Mouse (Mus musculus): ENCODE results near the gene Tmem63a.

The Tmem63a gene

DNA sequence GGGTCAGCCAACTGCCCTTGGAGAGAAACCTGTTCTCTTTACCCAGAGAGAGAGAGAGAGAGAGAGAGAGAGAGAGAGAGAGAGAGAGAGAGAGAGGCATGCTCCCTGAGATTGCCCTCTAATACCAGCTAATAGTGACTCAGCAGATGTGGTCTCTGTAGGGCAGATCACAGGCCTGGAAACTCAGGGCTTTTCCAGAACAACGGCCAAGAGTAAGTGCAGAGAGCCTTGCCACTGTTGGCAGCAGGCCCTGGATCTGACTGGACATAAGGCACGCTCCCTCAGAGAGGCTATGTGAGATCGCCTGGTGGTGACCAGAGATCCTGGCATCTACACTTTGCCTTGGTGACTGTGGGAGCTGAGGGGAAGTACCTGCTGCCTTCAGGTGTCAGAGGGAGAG, 67.6 kb downstream of the Tmem63a start:
- peak; percentile 97 for DNase-seq (ENCODE audit: low read depth)

DNA sequence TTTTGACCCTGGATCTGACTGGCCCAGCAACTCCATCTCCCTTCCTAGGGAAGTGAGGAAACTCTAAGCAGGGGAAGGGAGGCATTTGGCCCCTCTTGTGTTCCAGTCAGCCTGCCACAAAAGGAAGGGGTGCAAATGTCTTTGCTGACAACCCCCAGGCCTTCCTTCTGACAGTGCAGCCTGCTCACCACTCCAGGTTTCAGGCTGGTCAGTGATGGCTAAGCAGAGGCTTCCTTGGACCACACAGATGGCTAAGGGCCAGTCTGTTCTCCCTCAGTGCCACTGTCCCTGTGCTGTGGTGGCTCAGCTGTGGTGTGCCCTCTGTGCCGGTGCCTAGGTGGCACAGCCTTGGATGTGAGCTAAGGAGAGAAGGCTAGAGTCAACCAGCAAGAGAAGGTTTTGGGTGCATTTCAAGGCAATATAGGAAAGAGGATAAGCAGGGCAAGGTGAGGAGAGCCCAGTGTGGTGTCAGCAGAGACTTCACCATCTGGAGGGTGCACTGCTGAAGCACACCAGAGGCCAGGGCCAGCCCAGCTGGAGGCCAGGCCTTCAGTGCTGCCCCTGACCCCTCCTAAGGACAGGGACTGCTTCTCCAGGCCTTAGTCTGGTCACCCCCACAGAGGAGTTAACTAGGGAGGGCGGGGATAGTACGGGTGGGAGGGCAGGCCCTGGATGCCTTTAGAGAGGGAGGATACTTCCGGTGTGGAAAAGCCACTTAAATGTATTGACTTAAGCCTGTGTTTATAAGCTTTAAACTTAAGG, 68.2 kb downstream of the Tmem63a start:
- no peak for DNase-seq (ENCODE audit: low read depth)

DNA sequence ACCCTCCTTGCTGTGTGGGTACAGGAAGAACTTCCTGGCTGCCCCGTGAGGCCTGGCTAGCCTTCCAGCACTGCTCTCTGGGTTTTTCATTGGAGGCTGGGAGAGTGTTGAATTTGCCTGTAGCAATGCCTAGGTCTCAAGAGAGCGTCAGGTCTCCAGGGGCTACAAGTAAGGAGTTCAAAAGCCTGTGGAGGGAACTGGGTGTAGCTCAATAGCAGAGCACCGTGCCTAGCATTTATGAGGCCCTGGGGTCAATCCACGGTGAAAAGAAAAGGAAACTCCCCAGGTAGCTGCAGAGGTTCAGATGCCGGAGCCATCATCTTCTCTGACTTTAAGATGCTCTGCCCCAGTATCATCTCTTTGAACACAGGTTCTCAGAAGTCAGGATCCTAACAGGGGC, 69.5 kb downstream of the Tmem63a start:
- DNase-seq (ENCODE audit: low read depth) = no peak

DNA sequence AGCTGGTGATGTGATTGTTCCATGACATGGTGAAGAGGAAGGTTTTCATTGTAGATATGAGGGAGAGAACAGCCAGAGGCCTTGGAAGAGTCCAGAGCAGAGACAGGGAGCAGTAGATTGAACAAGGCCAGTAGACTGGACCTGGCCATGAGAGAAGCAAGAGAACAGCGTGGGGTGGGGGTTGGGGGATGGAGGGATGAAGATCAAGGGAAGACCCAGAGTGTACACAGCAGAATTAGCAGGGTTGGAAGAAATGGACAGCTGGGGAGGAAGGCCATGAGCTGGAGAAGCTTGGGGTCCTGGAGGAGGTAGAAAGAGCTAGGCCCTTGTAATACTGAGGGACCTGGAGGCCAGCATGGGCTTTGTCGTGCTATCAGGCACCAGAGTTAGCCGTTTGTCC, 70.3 kb downstream of the Tmem63a start:
- no peak for DNase-seq (ENCODE audit: low read depth)

- DNase-seq (ENCODE audit: low read depth) = no peak
Measured at GRCm38 (mm10) chr1:181013446-181013845, 71.3 kb downstream of the Tmem63a start.

- DNase-seq (ENCODE audit: low read depth) = peak; percentile 54
Measured at GRCm38 (mm10) chr1:181014731-181015500, 72.8 kb downstream of the Tmem63a start.

- DNase-seq (ENCODE audit: low read depth) = peak; percentile 88
Measured at GRCm38 (mm10) chr1:181015558-181015957, 73.4 kb downstream of the Tmem63a start.

DNA sequence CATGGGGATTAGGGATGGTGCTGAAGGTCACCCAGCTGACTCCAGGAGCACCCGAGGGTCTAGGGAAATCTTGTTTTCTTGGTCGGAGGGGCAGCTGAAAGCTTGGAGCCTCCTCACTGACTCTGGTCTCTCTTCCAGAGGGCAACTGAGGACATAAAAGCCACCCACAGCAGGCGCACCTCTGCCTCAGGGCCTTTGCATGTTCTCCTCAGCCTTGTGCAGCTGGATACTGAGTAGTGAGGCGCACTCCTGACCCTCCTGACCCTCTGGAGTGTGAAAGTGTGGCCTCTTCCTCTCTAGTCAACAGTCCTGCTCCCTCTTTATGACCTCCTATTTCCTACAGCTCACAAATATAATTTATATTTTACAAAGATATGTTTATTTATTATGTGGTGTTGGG, 73.9 kb downstream of the Tmem63a start:
- DNase-seq (ENCODE audit: low read depth) = no peak

- peak; percentile 84 for DNase-seq (ENCODE audit: low read depth)
Measured at GRCm38 (mm10) chr1:181016532-181017131, 74.5 kb downstream of the Tmem63a start.

GRCm38 (mm10) chr1:181017212-181017711, 75.1 kb downstream of the Tmem63a start:
- peak; percentile 85 for DNase-seq (ENCODE audit: low read depth)

DNA sequence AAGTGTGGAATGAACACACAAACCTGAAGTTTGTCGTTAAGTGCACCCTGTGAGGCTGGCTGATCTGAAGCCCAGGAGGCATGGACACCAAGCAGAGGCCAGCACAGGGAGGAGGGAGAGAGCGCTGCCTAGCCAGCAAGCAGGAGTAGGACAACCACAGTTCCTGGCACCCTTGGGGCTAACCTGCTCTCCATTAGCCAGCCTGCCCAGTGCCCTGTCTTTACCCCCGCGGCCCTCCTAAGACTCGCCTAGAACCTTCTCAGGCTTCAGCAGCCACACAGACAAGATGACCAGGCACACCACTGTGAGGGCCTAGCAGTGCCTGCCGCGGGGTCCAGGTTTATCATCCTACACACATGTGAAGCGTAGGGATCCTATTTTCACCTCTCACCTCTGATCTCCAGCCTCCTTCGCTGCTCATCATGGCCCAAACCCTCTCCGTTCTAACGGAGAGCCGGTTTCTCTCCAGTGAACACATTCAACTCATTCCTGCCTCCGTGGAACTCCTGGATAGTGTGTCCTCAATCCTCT, 75.8 kb downstream of the Tmem63a start:
- DNase-seq (ENCODE audit: low read depth) = no peak

- peak; percentile 70 for DNase-seq (ENCODE audit: low read depth)
Measured at GRCm38 (mm10) chr1:181020756-181021487, 78.8 kb downstream of the Tmem63a start, which contains the start of gene Ephx1. Gene Ephx1 (minus strand): TSS chr1:181020904.

- DNase-seq (ENCODE audit: low read depth) = no peak
Measured at GRCm38 (mm10) chr1:181021488-181021865, 79.3 kb downstream of the Tmem63a start.

DNA sequence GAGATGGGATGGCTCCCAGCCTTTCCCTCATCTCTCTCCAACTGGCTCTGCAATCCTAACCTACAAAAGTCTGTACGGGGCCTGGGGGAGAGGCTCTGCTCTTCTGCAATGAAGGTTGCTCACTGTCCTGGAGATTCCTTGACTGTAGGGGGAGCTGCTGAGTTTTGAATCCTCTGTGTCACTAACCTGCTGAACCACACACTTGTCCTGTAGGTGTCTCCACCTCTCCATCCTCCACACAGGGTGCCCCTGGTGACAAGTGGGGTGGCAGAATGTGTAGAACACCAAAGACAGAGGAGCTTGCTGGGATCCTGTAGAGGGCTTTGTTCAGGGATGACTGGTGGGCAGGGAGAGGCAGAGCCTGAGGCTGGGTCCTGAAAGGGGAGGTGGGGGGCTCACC, 80.1 kb downstream of the Tmem63a start:
- peak; percentile 75 for DNase-seq (ENCODE audit: low read depth)
